Comparison of ENCODE assay signal across 8 mouse cellular contexts in the genomic region with DNA sequence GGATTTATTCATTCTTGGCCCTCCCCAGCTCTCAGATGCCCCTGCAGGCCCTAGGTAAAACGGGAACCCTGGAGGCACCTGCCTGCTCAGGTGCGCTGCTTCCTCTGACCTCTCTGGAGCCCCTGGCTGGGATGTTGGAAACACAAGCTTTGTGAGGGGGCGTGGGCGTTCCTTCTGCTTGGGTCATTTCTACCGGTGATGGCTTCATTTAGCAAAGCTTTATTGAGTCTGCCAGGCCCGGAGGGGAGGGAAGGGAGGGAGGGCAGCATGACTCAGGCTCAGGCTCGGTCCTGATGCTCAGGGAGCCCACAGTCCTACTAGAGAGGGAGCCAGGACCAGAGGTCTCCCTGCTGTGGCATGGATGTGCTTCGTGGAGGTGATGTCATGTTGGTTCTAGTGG. TPM values are rescaled to one million over a fixed set of nuclear protein-coding genes. Genes with fewer than 3 reads are reported as not detected.
A peak's percentile ranks its signal among the peaks of the same experiment; 100 is the strongest.
DNase-seq lines count a peak whose midpoint lies in the region; ATAC-seq and TF ChIP-seq lines count a peak whose summit lies in the region.

No protein-coding gene starts in this region.

- H3K36me3 ChIP-seq in forebrain, postnatal 0 days (ENCODE audit: insufficient read depth): no peaks in the 10 kb centered on the region
- no peaks in the 10 kb centered on the region for H3K36me3 ChIP-seq in midbrain, embryonic 15.5 days (replicated peaks)

- peaks cover 31% of the 10 kb centered on the region for H3K4me1 ChIP-seq in bone marrow macrophage, adult 2 months (ENCODE audit: control insufficient read depth, insufficient read depth, low read length)
- peaks cover 13% of the 10 kb centered on the region for H3K4me1 ChIP-seq in forebrain, postnatal 0 days (ENCODE audit: insufficient read depth)
- H3K4me1 ChIP-seq in midbrain, embryonic 15.5 days: peaks cover 40% of the 10 kb centered on the region

- H3K27ac ChIP-seq in layer of hippocampus, adult 2 months: peak overlapping the region; percentile 92
- H3K27ac ChIP-seq in bone marrow macrophage, adult 2 months (ENCODE audit: insufficient read depth, low read depth, low read length): peak overlapping the region; percentile 68
- no peak overlapping the region for H3K27ac ChIP-seq in forebrain, postnatal 0 days (ENCODE audit: low read depth, low read length)
- no peak overlapping the region for H3K27ac ChIP-seq in midbrain, embryonic 15.5 days

- peak overlapping the region; percentile 94 for H3K4me3 ChIP-seq in layer of hippocampus, adult 2 months
- H3K4me3 ChIP-seq in bone marrow macrophage, adult 2 months (ENCODE audit: insufficient read depth, low read length): peak overlapping the region; percentile 75
- peak overlapping the region; percentile 88 for H3K4me3 ChIP-seq in forebrain, postnatal 0 days (ENCODE audit: low read depth, low read length)
- peak overlapping the region; percentile 85 for H3K4me3 ChIP-seq in midbrain, embryonic 15.5 days

- TF ChIP-seq POLR2A in bone marrow macrophage, adult 2 months (IDR thresholded peaks at IDR 0.05; ENCODE audit: borderline replicate concordance, low read depth, low read length): 0 out of 2 replicates have a peak, but pooled peaks have one; percentile 9

- ATAC-seq in forebrain, postnatal 0 days: no peak
- no peak for ATAC-seq in midbrain, embryonic 15.5 days (replicated peaks)

- WGBS in forebrain, postnatal 0 days: 18% methylated on average over 8 of the region's 8 CpGs
- WGBS in midbrain, embryonic 15.5 days: 12% methylated on average over 8 of the region's 8 CpGs

- H3K4me2 ChIP-seq in forebrain, postnatal 0 days (ENCODE audit: low read depth): peak overlapping the region; percentile 84
- peak overlapping the region; percentile 78 for H3K4me2 ChIP-seq in midbrain, embryonic 15.5 days

- no peaks in the 10 kb centered on the region for H3K9me3 ChIP-seq in forebrain, postnatal 0 days (ENCODE audit: low read length)
- H3K9me3 ChIP-seq in midbrain, embryonic 15.5 days: no peaks in the 10 kb centered on the region

- no peak for TF ChIP-seq CTCF in layer of hippocampus, adult 2 months (conservative IDR thresholded peaks at IDR 0.05)
- no peak for TF ChIP-seq CTCF in bone marrow macrophage, adult 2 months (IDR thresholded peaks at IDR 0.05; ENCODE audit: low read depth, low read length)
- no peak for TF ChIP-seq CTCF in forebrain, postnatal 0 days (IDR thresholded peaks at IDR 0.05; ENCODE audit: low read depth)

- H3K9ac ChIP-seq in forebrain, postnatal 0 days: peak overlapping the region; percentile 92
- H3K9ac ChIP-seq in midbrain, embryonic 15.5 days: peak overlapping the region; percentile 82

- DNase-seq in layer of hippocampus, adult 2 months (ENCODE audit: low spot score in 2 of 2): no peak
- DNase-seq in layer of hippocampus, adult 11-12 months (ENCODE audit: low spot score): no peak
- no peak for DNase-seq in forebrain, postnatal 0 days
- no peak for DNase-seq in embryo, embryonic 10 days (ENCODE audit: low spot score)
- no peak for DNase-seq in spleen, postnatal 4 days (ENCODE audit: low spot score in 2 of 2)
- no peak for DNase-seq in lung, postnatal 25 days (ENCODE audit: low spot score)

- no peaks in the 10 kb centered on the region for H3K27me3 ChIP-seq in forebrain, postnatal 0 days (ENCODE audit: insufficient read depth, low read length)
- H3K27me3 ChIP-seq in midbrain, embryonic 15.5 days (replicated peaks): no peaks in the 10 kb centered on the region

RNA-seq across cellular contexts. Expression of a gene that starts 0.9 kb away (rescaled TPM):
- total RNA-seq in layer of hippocampus, adult 2 months (2021): 100 to 1,000 TPM; 558 to 583 TPM
- 928 and 957 TPM in 2 replicates for polyA plus RNA-seq in bone marrow macrophage, adult 2 months (2012; ENCODE audit: insufficient read depth, insufficient read length, missing spikeins)
- 804 and 1,069 TPM in 2 replicates for total RNA-seq in forebrain, postnatal 0 days (2014; rRNA removed)
- polyA plus RNA-seq in forebrain, postnatal 0 days (2015; fragmentation: Nextera tagmentation; extraction: Ambion mirVana): 578 and 651 TPM in 2 replicates
- 522 and 525 TPM in 2 replicates for polyA plus RNA-seq in midbrain, embryonic 15.5 days (2015; fragmentation: Nextera tagmentation; extraction: Ambion mirVana)

RNA-seq across cellular contexts. Expression of a gene that starts 1.5 kb away (rescaled TPM):
- total RNA-seq in layer of hippocampus, adult 2 months (2021): 100 to 1,000 TPM; 356 to 380 TPM
- polyA plus RNA-seq in bone marrow macrophage, adult 2 months (2012; ENCODE audit: insufficient read depth, insufficient read length, missing spikeins): 95.0 and 111 TPM in 2 replicates
- 113 and 127 TPM in 2 replicates for total RNA-seq in forebrain, postnatal 0 days (2014; rRNA removed)
- polyA plus RNA-seq in forebrain, postnatal 0 days (2015; fragmentation: Nextera tagmentation; extraction: Ambion mirVana): 58.6 and 69.0 TPM in 2 replicates
- 61.4 and 62.1 TPM in 2 replicates for polyA plus RNA-seq in midbrain, embryonic 15.5 days (2015; fragmentation: Nextera tagmentation; extraction: Ambion mirVana)

RNA-seq across cellular contexts. Expression of a gene that starts 40.3 kb away (rescaled TPM):
- 10 to 100 TPM; 28.2 to 30.2 TPM for total RNA-seq in layer of hippocampus, adult 2 months (2021)
- polyA plus RNA-seq in bone marrow macrophage, adult 2 months (2012; ENCODE audit: insufficient read depth, insufficient read length, missing spikeins): 18.3 and 19.2 TPM in 2 replicates
- total RNA-seq in forebrain, postnatal 0 days (2014; rRNA removed): 48.8 and 52.1 TPM in 2 replicates
- polyA plus RNA-seq in forebrain, postnatal 0 days (2015; fragmentation: Nextera tagmentation; extraction: Ambion mirVana): 21.6 and 25.7 TPM in 2 replicates
- polyA plus RNA-seq in midbrain, embryonic 15.5 days (2015; fragmentation: Nextera tagmentation; extraction: Ambion mirVana): 42.5 and 43.5 TPM in 2 replicates

Comparison
In these comparisons a context has a peak if more than half of its experiments do, and no peak if none do; other contexts are left out.
1. H3K27ac ChIP-seq: peak in layer of hippocampus, adult 2 months (single experiment) and bone marrow macrophage, adult 2 months (single experiment); none in forebrain, postnatal 0 days (single experiment) and midbrain, embryonic 15.5 days (single experiment).
2. Peak in every context shown above with its lines, with median percentiles within 50 percentile points of each other: H3K4me3 ChIP-seq.